Mouse (Mus musculus): ENCODE data around the gene 7530416G11Rik. TPM values are rescaled to one million over a fixed set of nuclear protein-coding genes. Genes with fewer than 3 reads are reported as not detected.

7530416G11Rik gene
- total and polyA plus RNA-seq, 3 experiments: not detected

DNA sequence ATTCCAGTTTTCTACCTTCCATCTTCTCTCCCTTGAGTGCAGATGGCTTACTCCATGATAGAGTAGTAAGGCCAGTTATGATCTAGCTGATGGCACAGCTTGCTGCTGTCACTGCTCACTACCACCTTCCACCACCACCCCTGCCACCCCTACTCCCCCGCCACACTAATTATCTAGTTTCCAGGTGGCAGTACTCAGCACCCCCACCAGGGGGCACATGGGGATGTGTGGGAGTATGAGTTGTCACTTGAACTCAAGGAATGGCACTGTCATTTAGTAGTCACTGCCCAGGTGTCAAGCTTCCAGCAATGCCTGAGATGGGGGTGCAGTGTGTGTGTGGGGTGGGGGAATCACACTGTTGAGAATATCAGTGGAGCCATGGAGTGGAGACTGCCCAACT, 25.4 kb downstream of the 7530416G11Rik start:
- Histone ChIP-seq H3K79me2 (replicated peaks; ENCODE audit: control insufficient read depth, extremely low read depth, insufficient read depth, poor library complexity, severe bottlenecking) (no peaks in the 10 kb centered on the region), H3K4me2 (ENCODE audit: insufficient read depth, low read depth, poor library complexity, severe bottlenecking) (no peak overlapping the region), H3K27ac (ENCODE audit: insufficient read depth, low read depth) (no peak overlapping the region), H3K27me3 (replicated peaks) (peaks cover 5% of the 10 kb centered on the region), H3K36me3 (replicated peaks in 1 of 2; ENCODE audit: control insufficient read depth in 1 of 2, insufficient read depth in 1 of 2, low read length in 1 of 2) (peaks cover 0 to 2% of the 10 kb centered on the region in 2 experiments), H3K4me3 (replicated peaks in 1 of 3; ENCODE audit: low read depth in 2 of 3, low read length in 2 of 3, poor library complexity in 1 of 3) (no peak overlapping the region), H3K4me1 (ENCODE audit: control insufficient read depth in 1 of 2, insufficient read depth in 2 of 2) (no peaks in the 10 kb centered on the region; a peak in 1 of 4 replicates), H3K9ac (ENCODE audit: insufficient read depth, low read depth) (no peak overlapping the region), H3K9me3 (replicated peaks; ENCODE audit: low read length) (no peaks in the 10 kb centered on the region)
- dilution Hi-C loops (cut with MboI; ENCODE audit: extremely low pct_ligation_motif_present, extremely low pct_unique_long_range_greater_than_20kb, low sequenced_read_pairs) (no loop called here), in situ Hi-C loops (cut with MboI; ENCODE audit: low pct_ligation_motif_present, low pct_unique_long_range_greater_than_20kb, low sequenced_read_pairs) (loop anchor here (25.0 kb wide), 1 partner anchor 235 kb away; no protein-coding TSS in a partner anchor)
- TF ChIP-seq ELF1 (IDR thresholded peaks at IDR 0.05; ENCODE audit: low read depth, low read length) (no peak), RAD21 (IDR thresholded peaks at IDR 0.05; ENCODE audit: low read depth, low read length) (peak; percentile 42), SMC3 (IDR thresholded peaks at IDR 0.05; ENCODE audit: low read depth, low read length) (peak; percentile 92), CTCF (conservative IDR thresholded peaks at IDR 0.05 in 1 of 2, IDR thresholded peaks at IDR 0.05 in 1 of 2; ENCODE audit: low read depth in 2 of 2, low read length in 2 of 2) (peak; percentile 60 to 76), E2F4 (IDR thresholded peaks at IDR 0.05; ENCODE audit: insufficient replicate concordance, low read depth, low read length) (no peak), RCOR1 (conservative IDR thresholded peaks at IDR 0.05; ENCODE audit: low read depth, low read length) (no peak), IRF4 (IDR thresholded peaks at IDR 0.05; ENCODE audit: low read depth, low read length) (no peak), JUN (IDR thresholded peaks at IDR 0.05; ENCODE audit: insufficient read depth, low read depth, low read length) (no peak), JUND (conservative IDR thresholded peaks at IDR 0.05; ENCODE audit: low read depth, low read length) (no peak), NRF1 (IDR thresholded peaks at IDR 0.05; ENCODE audit: low read depth, low read length) (no peak)
- peak; percentile 56 for DNase-seq (ENCODE audit: extremely low read depth)

DNA sequence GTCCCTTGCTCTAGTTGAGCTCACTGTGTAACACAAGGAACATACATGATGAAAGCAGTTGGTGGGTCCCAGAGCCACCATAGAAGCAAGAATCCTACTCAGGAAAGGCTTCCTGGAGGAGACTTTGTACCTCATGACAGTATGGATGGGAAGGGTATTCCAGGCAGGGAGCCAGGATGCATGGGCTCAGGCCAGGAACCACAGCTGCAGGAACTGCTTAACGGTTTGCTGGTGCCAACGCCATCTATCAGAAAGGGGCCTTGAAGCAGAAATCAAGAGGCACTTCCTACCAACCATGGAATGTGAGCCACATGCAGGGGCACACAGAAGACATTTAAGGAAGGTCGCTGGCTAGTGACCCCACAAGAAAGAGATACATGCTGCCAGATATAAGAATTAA, 28.3 kb downstream of the 7530416G11Rik start:
- Histone ChIP-seq H3K4me2 (ENCODE audit: insufficient read depth, low read depth, poor library complexity, severe bottlenecking) (no peak overlapping the region), H3K79me2 (replicated peaks; ENCODE audit: control insufficient read depth, extremely low read depth, insufficient read depth, poor library complexity, severe bottlenecking) (no peaks in the 10 kb centered on the region), H3K27ac (ENCODE audit: insufficient read depth, low read depth) (no peak overlapping the region), H3K27me3 (replicated peaks) (no peaks in the 10 kb centered on the region), H3K4me1 (ENCODE audit: control insufficient read depth in 1 of 2, insufficient read depth in 2 of 2) (no peaks in the 10 kb centered on the region), H3K36me3 (replicated peaks in 1 of 2; ENCODE audit: control insufficient read depth in 1 of 2, insufficient read depth in 1 of 2, low read length in 1 of 2) (peaks cover 0 to 9% of the 10 kb centered on the region in 2 experiments), H3K9me3 (replicated peaks; ENCODE audit: low read length) (no peaks in the 10 kb centered on the region), H3K9ac (ENCODE audit: insufficient read depth, low read depth) (no peak overlapping the region), H3K4me3 (replicated peaks in 1 of 3; ENCODE audit: low read depth in 2 of 3, low read length in 2 of 3, poor library complexity in 1 of 3) (no peak overlapping the region)
- no peak for DNase-seq (ENCODE audit: extremely low read depth)
- in situ Hi-C loops (cut with MboI; ENCODE audit: low pct_ligation_motif_present, low pct_unique_long_range_greater_than_20kb, low sequenced_read_pairs) (loop anchor here (25.0 kb wide), 1 partner anchor 238 kb away; no protein-coding TSS in a partner anchor), dilution Hi-C loops (cut with MboI; ENCODE audit: extremely low pct_ligation_motif_present, extremely low pct_unique_long_range_greater_than_20kb, low sequenced_read_pairs) (no loop called here)
- TF ChIP-seq MXI1 (IDR thresholded peaks at IDR 0.05; ENCODE audit: low read depth, low read length) (no peak), MEF2A (IDR thresholded peaks at IDR 0.05; ENCODE audit: borderline replicate concordance, low read depth, low read length) (no peak), SIN3A (IDR thresholded peaks at IDR 0.05; ENCODE audit: low read length) (no peak), ELF1 (IDR thresholded peaks at IDR 0.05; ENCODE audit: low read depth, low read length) (no peak), JUN (IDR thresholded peaks at IDR 0.05; ENCODE audit: insufficient read depth, low read depth, low read length) (no peak), ZMIZ1 (IDR thresholded peaks at IDR 0.05; ENCODE audit: low read depth, low read length) (no peak), ETS1 (conservative IDR thresholded peaks at IDR 0.05; ENCODE audit: low read depth, low read length) (no peak), ZC3H11A (IDR thresholded peaks at IDR 0.05; ENCODE audit: low read depth, low read length) (no peak), RAD21 (IDR thresholded peaks at IDR 0.05; ENCODE audit: low read depth, low read length) (no peak), BHLHE40 (IDR thresholded peaks at IDR 0.05; ENCODE audit: low read depth, low read length) (no peak), USF1 (IDR thresholded peaks at IDR 0.05; ENCODE audit: low read depth, low read length) (no peak), KAT2A (IDR thresholded peaks at IDR 0.05; ENCODE audit: insufficient replicate concordance, low read length) (no peak), CHD2 (IDR thresholded peaks at IDR 0.05; ENCODE audit: low read length) (no peak), GABPA (IDR thresholded peaks at IDR 0.05; ENCODE audit: insufficient replicate concordance, low read depth, low read length) (no peak), EP300 (IDR thresholded peaks at IDR 0.05; ENCODE audit: low read length) (no peak), MAZ (IDR thresholded peaks at IDR 0.05; ENCODE audit: low read depth, low read length) (no peak), RCOR1 (conservative IDR thresholded peaks at IDR 0.05; ENCODE audit: low read depth, low read length) (no peak)
